In the genomic region with DNA sequence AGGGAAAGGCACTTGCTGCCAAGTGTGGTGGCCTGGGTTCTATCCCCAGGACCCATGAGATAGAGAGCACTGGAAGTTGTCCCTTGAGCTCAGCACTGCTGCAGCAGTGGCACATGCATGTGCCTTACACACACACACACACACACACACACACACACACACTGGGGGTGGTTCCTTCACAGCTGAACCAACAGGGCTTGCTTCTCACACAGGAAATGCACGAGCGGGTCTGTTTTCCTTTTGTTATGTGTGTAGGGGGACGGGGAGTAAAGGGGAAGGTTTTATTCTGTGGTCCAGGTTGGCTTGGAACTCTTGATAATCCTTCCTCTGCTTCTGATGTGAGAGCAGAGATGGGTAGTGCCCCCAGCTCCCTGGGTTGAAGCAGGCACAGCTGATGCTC, we compare ENCODE assay signal across 8 mouse cellular contexts. TPM values are rescaled to one million over a fixed set of nuclear protein-coding genes. Genes with fewer than 3 reads are reported as not detected.
A peak's percentile ranks its signal among the peaks of the same experiment; 100 is the strongest.
DNase-seq lines count a peak whose midpoint lies in the region; ATAC-seq and TF ChIP-seq lines count a peak whose summit lies in the region.

No protein-coding gene starts in this region.

- peak overlapping the region; percentile 94 for H3K27ac ChIP-seq in heart, embryonic 11.5 days (ENCODE audit: low read depth, low read length)

- DNase-seq in heart, adult 9 months (ENCODE audit: low spot score in 2 of 2), result no peak
- no peak for DNase-seq in frontal cortex, postnatal 36 days (ENCODE audit: low spot score in 2 of 2)
- no peak for DNase-seq in gastrocnemius, adult 18-20 months (ENCODE audit: low spot score)
- DNase-seq in layer of hippocampus, adult 8-10 months (ENCODE audit: low spot score in 2 of 2), result no peak

- no peaks in the 10 kb centered on the region for H3K9me3 ChIP-seq in heart, embryonic 11.5 days (replicated peaks; ENCODE audit: control insufficient read depth, low read length)
- no peaks in the 10 kb centered on the region for H3K9me3 ChIP-seq in E14TG2a.4 (ENCODE audit: low read length)

- H3K4me2 ChIP-seq in heart, embryonic 11.5 days, result peak overlapping the region; percentile 64; the same call in 1 of the 2 replicates

- no peaks in the 10 kb centered on the region for H3K27me3 ChIP-seq in heart, embryonic 11.5 days (ENCODE audit: control insufficient read depth, insufficient read depth, low read length)
- H3K27me3 ChIP-seq in E14TG2a.4 (ENCODE audit: insufficient read depth, low read length), result no peaks in the 10 kb centered on the region

- 42% methylated on average over 3 of the region's 3 CpGs for WGBS in heart, embryonic 11.5 days (ENCODE audit: insufficient replicate concordance)

- H3K4me3 ChIP-seq in heart, embryonic 11.5 days (ENCODE audit: low read depth, low read length), result no peak overlapping the region
- peak overlapping the region; percentile 76 for H3K4me3 ChIP-seq in E14TG2a.4 (replicated peaks; ENCODE audit: low read length)

- peaks cover 72% of the 10 kb centered on the region for H3K4me1 ChIP-seq in heart, embryonic 11.5 days (ENCODE audit: control insufficient read depth, insufficient read depth, low read length)
- peaks cover 90% of the 10 kb centered on the region for H3K4me1 ChIP-seq in E14TG2a.4 (replicated peaks; ENCODE audit: low read depth, low read length)

- peaks cover 8% of the 10 kb centered on the region for H3K36me3 ChIP-seq in heart, embryonic 11.5 days (ENCODE audit: control insufficient read depth, insufficient read depth, low read length)
- peaks cover 50% of the 10 kb centered on the region for H3K36me3 ChIP-seq in E14TG2a.4 (ENCODE audit: insufficient read depth, low read length)

- no peak for TF ChIP-seq CTCF in E14TG2a.4 (conservative IDR thresholded peaks at IDR 0.05; ENCODE audit: low read length)

- no peak for ATAC-seq in heart, embryonic 11.5 days (replicated peaks; ENCODE audit: insufficient number of reproducible peaks, low FRiP score, low TSS enrichment)
- peak; percentile 44 for ATAC-seq in inflammation-experienced regulatory T-cells, adult 6 months
- ATAC-seq in neutrophil, adult 5-6 weeks (ENCODE audit: extremely low read depth, insufficient number of reproducible peaks, low FRiP score, poor library complexity, severe bottlenecking), result 0 out of 2 replicates have a peak, but pooled peaks have one; percentile 2

- H3K9ac ChIP-seq in heart, embryonic 11.5 days (ENCODE audit: low read depth, low read length), result peak overlapping the region; percentile 17; the same call in 1 of the 2 replicates

RNA-seq across cellular contexts. Expression of gene Mcl1, which starts 13.9 kb away (rescaled TPM):
- 46.3 and 49.8 TPM in 2 replicates for polyA plus RNA-seq in heart, embryonic 11.5 days (2014; fragmentation: Nextera tagmentation; extraction: Ambion mirVana)
- 10 to 100 TPM; 50.5 to 86.1 (median 61.6) TPM for polyA plus RNA-seq in inflammation-experienced regulatory T-cells, adult 6 months (2017; shearing (Covaris generic))
- total RNA-seq in neutrophil, adult 5-6 weeks (2017), result 1,463 and 1,559 TPM in 2 replicates
- 10 to 100 TPM; 96.0 to 99.4 TPM for total RNA-seq in gastrocnemius, adult 18-20 months (2021)
- total RNA-seq in layer of hippocampus, adult 8-10 months (2022), result 10 to 100 TPM; 55.1 to 73.6 (median 61.1) TPM

RNA-seq across cellular contexts. Expression of gene Adamtsl4, which starts 15.3 kb away (rescaled TPM):
- 3.5 and 5.1 TPM in 2 replicates for polyA plus RNA-seq in heart, embryonic 11.5 days (2014; fragmentation: Nextera tagmentation; extraction: Ambion mirVana)
- polyA plus RNA-seq in inflammation-experienced regulatory T-cells, adult 6 months (2017; shearing (Covaris generic)), result 1 to 10 TPM; 2.0 to 4.6 (median 2.2) TPM
- total RNA-seq in neutrophil, adult 5-6 weeks (2017), result 0.47 and 0.74 TPM in 2 replicates
- 10 to 100 TPM; 25.9 to 30.8 TPM for total RNA-seq in gastrocnemius, adult 18-20 months (2021)
- 10 to 100 TPM in 2 of 4 experiments, 1 to 10 TPM in 2; 5.2 to 17.9 (median 10.4) TPM for total RNA-seq in layer of hippocampus, adult 8-10 months (2022)

RNA-seq across cellular contexts. Expression of gene Ensa, which starts 47.7 kb away (rescaled TPM):
- 52.7 and 55.4 TPM in 2 replicates for polyA plus RNA-seq in heart, embryonic 11.5 days (2014; fragmentation: Nextera tagmentation; extraction: Ambion mirVana)
- polyA plus RNA-seq in inflammation-experienced regulatory T-cells, adult 6 months (2017; shearing (Covaris generic)), result 10 to 100 TPM; 68.7 to 89.9 (median 76.3) TPM
- total RNA-seq in neutrophil, adult 5-6 weeks (2017), result 148 and 157 TPM in 2 replicates
- 100 to 1,000 TPM in 1 of 2 experiments, 10 to 100 TPM in 1; 95.9 to 106 TPM for total RNA-seq in gastrocnemius, adult 18-20 months (2021)
- total RNA-seq in layer of hippocampus, adult 8-10 months (2022), result 100 to 1,000 TPM; 286 to 320 (median 297) TPM

Comparison
In these comparisons a context has a peak if more than half of its experiments do, and no peak if none do; other contexts are left out.
1. RNA of gene Mcl1, which starts 13.9 kb away (total RNA-seq): 1,463 to 1,559 TPM in neutrophil, adult 5-6 weeks; 96.0 to 99.4 TPM in gastrocnemius, adult 18-20 months and 55.1 to 73.6 TPM in layer of hippocampus, adult 8-10 months; every median in the first group is over 10 times any median in the second.